Mouse (Mus musculus): ENCODE results near the gene Tenm3. TPM values are rescaled to one million over a fixed set of nuclear protein-coding genes. Genes with fewer than 3 reads are reported as not detected.

The Tenm3 gene
- total RNA-seq, 2 experiments from 2014 or later = 61.8 to 76.5 TPM

GRCm38 (mm10) chr8:48599028-48599427 lies 244.7 kb downstream of the Tenm3 start:
- no peak overlapping the region for H3K4me3 ChIP-seq
- no peak overlapping the region for H3K27ac ChIP-seq
- TF ChIP-seq CTCF (IDR thresholded peaks at IDR 0.05) = no peak
- no peak for DNase-seq (ENCODE audit: extremely low spot score in 1 of 2, low spot score in 2 of 2)
- intact Hi-C loops (cut with DNase I) = no loop called here

DNA sequence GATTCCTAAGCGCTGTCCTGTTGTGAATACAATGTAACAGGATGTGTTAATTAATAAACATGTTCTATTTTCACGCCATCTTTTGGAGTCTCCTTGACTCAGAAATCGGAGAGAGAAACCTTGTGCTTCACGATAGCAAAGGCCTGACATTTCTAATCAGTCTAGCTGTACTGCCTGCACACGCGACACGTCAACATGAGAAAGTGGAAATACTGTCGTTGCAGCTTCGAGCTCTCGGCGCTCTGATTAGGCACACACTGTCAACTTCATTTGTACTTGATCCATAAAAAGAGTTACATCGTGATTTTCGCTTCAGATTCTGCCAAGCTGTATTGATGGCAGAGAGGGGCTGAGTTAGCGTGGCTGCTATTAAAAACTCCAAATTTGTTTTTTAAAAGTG lies 247.4 kb downstream of the Tenm3 start:
- DNase-seq (ENCODE audit: extremely low spot score in 1 of 2, low spot score in 2 of 2) = no peak
- H3K4me3 ChIP-seq = no peak overlapping the region
- TF ChIP-seq CTCF (IDR thresholded peaks at IDR 0.05) = no peak
- intact Hi-C loops (cut with DNase I) = no loop called here
- H3K27ac ChIP-seq = no peak overlapping the region

GRCm38 (mm10) chr8:48591818-48592217 lies 251.9 kb downstream of the Tenm3 start:
- H3K4me3 ChIP-seq = no peak overlapping the region
- DNase-seq (ENCODE audit: extremely low spot score in 1 of 2, low spot score in 2 of 2) = no peak
- no peak overlapping the region for H3K27ac ChIP-seq
- no peak for TF ChIP-seq CTCF (IDR thresholded peaks at IDR 0.05)
- intact Hi-C loops (cut with DNase I) = no loop called here

- DNase-seq (ENCODE audit: extremely low spot score in 1 of 2, low spot score in 2 of 2) = no peak
- Histone ChIP-seq H3K27ac (no peak overlapping the region), H3K4me3 (no peak overlapping the region)
- no peak for TF ChIP-seq CTCF (IDR thresholded peaks at IDR 0.05)
- intact Hi-C loops (cut with DNase I) = no loop called here
Observed at GRCm38 (mm10) chr8:48579732-48580131, 264.0 kb downstream of the Tenm3 start.

GRCm38 (mm10) chr8:48579144-48579543 lies 264.6 kb downstream of the Tenm3 start:
- TF ChIP-seq CTCF (IDR thresholded peaks at IDR 0.05) = no peak
- no peak overlapping the region for H3K27ac ChIP-seq
- intact Hi-C loops (cut with DNase I) = no loop called here
- DNase-seq (ENCODE audit: extremely low spot score in 1 of 2, low spot score in 2 of 2) = no peak
- H3K4me3 ChIP-seq = no peak overlapping the region

- intact Hi-C loops (cut with DNase I) = no loop called here
- TF ChIP-seq CTCF (IDR thresholded peaks at IDR 0.05) = no peak
- no peak overlapping the region for H3K27ac ChIP-seq
- H3K4me3 ChIP-seq = no peak overlapping the region
- no peak for DNase-seq (ENCODE audit: extremely low spot score in 1 of 2, low spot score in 2 of 2)
Observed at GRCm38 (mm10) chr8:48572941-48573340, 270.8 kb downstream of the Tenm3 start.

DNA sequence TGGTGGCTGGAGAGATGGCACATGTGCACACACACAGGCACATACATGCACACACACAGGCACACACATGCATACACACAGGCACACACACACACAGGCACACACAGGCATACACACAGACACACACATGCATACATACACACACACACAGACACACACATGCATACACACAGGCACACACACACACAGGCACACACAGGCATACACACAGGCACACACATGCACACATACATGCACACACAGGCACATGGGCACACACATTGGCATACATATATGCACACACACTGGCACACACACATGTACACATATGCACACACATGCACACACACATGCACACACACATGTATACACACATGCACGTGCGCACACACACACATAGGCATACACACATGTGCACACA lies 271.4 kb downstream of the Tenm3 start:
- no peak for TF ChIP-seq CTCF (IDR thresholded peaks at IDR 0.05)
- intact Hi-C loops (cut with DNase I) = no loop called here
- no peak overlapping the region for H3K27ac ChIP-seq
- no peak overlapping the region for H3K4me3 ChIP-seq
- DNase-seq (ENCODE audit: extremely low spot score in 1 of 2, low spot score in 2 of 2) = no peak

GRCm38 (mm10) chr8:48568608-48569007 lies 275.1 kb downstream of the Tenm3 start:
- no peak for DNase-seq (ENCODE audit: extremely low spot score in 1 of 2, low spot score in 2 of 2)
- intact Hi-C loops (cut with DNase I) = no loop called here
- no peak overlapping the region for H3K27ac ChIP-seq
- no peak overlapping the region for H3K4me3 ChIP-seq
- TF ChIP-seq CTCF (IDR thresholded peaks at IDR 0.05) = no peak

- intact Hi-C loops (cut with DNase I) = no loop called here
- Histone ChIP-seq H3K4me3 (peak overlapping the region; percentile 17; the same call in 1 of the 2 replicates), H3K27ac (peak overlapping the region; percentile 48; the same call in 1 of the 2 replicates)
- DNase-seq (ENCODE audit: extremely low spot score in 1 of 2, low spot score in 2 of 2) = peak in 1 of 2 experiments; percentile 44
- TF ChIP-seq CTCF (IDR thresholded peaks at IDR 0.05) = no peak
Observed at GRCm38 (mm10) chr8:48567929-48568607, 275.7 kb downstream of the Tenm3 start.

GRCm38 (mm10) chr8:48560227-48560626 lies 283.5 kb downstream of the Tenm3 start:
- Histone ChIP-seq H3K27ac (no peak overlapping the region), H3K4me3 (no peak overlapping the region)
- no peak for DNase-seq (ENCODE audit: extremely low spot score in 1 of 2, low spot score in 2 of 2)
- peak; percentile 28 for TF ChIP-seq CTCF (IDR thresholded peaks at IDR 0.05)
- intact Hi-C loops (cut with DNase I) = no loop called here

DNA sequence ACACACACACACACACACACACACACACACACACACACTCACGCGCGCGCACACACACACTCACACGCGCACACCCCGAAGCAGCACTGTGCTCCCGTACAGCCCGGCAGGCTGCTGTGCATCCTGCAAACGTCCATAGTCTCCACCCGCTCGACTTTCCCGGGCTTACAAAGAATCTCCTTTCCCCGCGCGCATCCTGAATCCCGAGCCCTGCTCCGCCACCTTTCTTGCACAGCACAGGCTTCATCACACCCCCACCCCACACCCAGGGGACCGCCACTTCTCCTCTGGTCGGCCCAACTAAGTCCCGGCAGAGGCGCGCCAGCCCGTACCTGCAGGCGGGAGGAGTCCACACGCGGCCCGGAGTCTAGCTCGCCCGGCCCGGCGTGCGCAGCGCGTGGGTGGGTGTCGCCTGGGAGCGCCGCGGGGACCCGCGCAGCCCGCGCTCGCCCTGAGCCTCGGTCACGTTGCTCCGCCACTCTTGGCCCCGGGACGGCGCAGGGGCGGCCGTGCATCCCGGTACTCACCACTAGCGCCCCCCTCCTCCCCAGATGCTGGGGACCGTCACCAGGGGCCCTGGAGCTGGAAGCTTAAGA lies 288.1 kb downstream of the Tenm3 start:
- peak; percentile 8 for TF ChIP-seq CTCF (IDR thresholded peaks at IDR 0.05)
- Histone ChIP-seq H3K4me3 (peak overlapping the region; percentile 75), H3K27ac (peak overlapping the region; percentile 70)
- intact Hi-C loops (cut with DNase I) = loop anchor here (10.0 kb wide), 3 partner anchors 331 to 1149 kb away; no protein-coding TSS in a partner anchor
- DNase-seq (ENCODE audit: extremely low spot score in 1 of 2, low spot score in 2 of 2) = peak; percentile 60 to 74

DNA sequence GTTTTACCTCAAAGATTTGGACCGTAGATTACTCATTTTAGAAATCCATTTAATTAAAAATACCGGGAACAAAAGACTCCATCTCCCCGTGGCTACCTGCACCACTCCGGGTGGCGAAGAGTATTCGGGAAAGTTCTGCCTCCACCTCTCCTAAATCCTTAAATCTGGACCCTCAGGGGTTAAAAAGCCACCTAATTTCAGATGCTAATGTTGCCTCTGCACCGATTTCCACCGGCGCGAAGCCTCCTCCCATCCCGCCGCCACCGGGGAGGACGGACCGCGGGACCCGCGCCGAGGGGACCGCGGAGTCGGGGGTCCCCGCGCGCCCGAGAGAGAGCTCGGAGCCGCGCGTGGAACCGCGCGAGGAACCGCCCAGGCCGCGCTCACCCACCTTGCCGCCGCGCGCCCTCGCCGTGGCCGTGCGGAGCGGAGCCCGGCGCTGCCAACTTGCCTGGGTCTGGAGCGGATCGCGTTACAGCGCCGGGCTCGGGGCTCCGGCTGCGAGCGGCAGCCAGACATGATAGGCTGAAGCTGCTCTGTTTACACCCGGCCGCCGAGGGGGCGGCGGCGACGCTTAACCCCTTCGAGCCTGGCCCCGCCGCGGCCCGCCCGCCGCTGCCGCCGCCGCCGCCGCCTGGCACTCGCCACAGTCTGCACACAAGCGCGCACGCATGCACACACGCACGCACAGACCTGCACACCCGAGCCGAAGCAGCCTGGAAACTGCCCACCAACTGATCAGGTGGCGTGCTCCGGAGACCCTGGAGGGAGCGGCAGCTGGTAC lies 288.8 kb downstream of the Tenm3 start:
- peak overlapping the region; percentile 78 for H3K27ac ChIP-seq
- TF ChIP-seq CTCF (IDR thresholded peaks at IDR 0.05) = no peak
- intact Hi-C loops (cut with DNase I) = loop anchor here (5.0 to 10.0 kb wide), 5 partner anchors 43 to 1150 kb away; partner anchors contain the start of gene Tenm3
- DNase-seq (ENCODE audit: extremely low spot score in 1 of 2, low spot score in 2 of 2) = peak; percentile 74 to 75
- H3K4me3 ChIP-seq = peak overlapping the region; percentile 75

Data from left cerebral cortex, adult 2 months (tissue).